Mouse (Mus musculus) spleen, postnatal 4 days (tissue): ENCODE data around the gene Etv5.
"Not testable (repeated sequence)": the region's sequence is repeated elsewhere in the genome, so short reads cannot be mapped to it uniquely, and the experiment has no call there.

Experiments
- DNase-seq, 2 experiments: peaks; one replicate each; pipeline ENCODE4 v3.0.0; 2022; ENCODE audit warnings: low spot score in 2 of 2

The Etv5 gene

GRCm38 (mm10) chr16:22395093-22395844, 44.2 kb downstream of the Etv5 start:
- no peak for DNase-seq

- no peak for DNase-seq
These were observed 49.1 kb downstream of the Etv5 start for GRCm38 (mm10) chr16:22390348-22390897.

DNA sequence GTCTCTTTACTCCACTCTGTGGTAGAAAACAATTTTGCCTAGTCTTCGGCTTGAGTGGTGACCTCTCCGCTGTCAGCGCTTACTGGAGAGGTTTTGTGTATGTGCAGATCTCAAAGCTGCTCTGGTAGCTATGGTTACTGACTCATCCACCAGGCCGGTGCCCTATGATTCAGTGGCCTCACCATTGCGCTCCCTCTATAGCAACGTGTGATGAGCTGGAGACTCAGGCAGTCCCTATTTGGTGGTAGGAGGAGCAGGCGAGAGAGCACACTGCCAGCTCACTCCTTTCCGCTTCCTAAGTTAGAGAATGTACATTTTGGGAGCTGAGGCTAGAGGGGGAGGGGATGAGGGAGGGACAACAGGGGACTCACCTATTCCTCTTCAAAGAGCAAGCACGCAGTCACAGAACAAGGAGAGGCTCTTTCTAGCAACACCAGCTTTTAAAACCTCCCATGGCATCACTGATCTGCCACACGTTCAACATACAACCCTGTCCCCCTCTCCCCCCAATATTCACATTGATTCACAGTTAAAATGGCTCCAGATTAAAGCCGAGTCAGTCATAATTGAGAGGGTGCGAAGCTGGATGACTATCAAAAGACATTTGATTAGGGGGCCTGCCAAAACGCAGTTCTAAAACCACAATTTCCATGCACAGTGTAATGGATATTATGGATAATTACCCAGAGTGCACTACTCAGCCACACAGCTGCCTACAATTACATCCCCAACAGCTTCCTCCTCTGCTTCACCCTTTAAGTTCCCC, 50.2 kb downstream of the Etv5 start:
- no peak for DNase-seq

GRCm38 (mm10) chr16:22387731-22388130, 51.8 kb downstream of the Etv5 start:
- DNase-seq, result no peak

- DNase-seq, result not testable (repeated sequence)
These were observed 57.5 kb downstream of the Etv5 start for GRCm38 (mm10) chr16:22382018-22382417.

DNA sequence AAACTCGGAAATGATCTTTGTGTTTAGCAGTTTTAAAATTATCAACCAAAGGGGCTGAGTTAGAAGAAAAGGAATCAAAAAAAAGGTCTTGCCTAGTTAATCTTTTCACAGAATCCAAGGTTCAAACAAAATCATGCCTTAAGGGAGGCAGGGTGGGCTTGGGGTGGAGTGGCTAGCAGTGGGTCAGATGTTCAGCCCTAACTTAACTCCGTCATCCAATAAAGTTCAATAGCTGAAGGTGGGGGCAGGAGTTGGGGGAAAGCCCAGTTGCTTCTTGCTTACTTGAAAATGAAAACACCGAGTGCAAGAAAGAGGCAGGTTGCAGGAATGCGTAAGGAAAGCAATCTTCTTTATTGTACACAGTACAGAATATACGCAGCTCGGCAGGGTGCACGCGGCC, 58.5 kb downstream of the Etv5 start:
- DNase-seq, result no peak

DNA sequence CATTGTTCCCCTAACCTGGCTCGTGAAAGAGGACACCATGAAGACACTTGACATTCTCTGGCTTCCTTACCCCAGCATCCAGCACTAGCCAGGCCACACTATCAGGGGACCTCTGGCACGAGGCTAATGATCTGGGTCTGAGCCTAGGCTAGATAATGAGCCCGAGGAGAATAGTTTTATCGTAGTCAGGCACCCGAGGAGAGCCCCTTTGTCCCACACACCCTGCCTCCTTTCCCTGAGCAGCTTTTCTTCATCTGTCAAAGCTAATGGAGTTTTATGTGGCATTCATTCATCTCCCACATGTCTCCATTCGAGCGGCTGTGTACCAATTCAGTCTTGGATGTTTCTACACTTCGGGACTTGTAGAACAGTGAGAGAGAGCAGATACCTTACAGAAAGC, 59.5 kb downstream of the Etv5 start:
- DNase-seq, result no peak

DNA sequence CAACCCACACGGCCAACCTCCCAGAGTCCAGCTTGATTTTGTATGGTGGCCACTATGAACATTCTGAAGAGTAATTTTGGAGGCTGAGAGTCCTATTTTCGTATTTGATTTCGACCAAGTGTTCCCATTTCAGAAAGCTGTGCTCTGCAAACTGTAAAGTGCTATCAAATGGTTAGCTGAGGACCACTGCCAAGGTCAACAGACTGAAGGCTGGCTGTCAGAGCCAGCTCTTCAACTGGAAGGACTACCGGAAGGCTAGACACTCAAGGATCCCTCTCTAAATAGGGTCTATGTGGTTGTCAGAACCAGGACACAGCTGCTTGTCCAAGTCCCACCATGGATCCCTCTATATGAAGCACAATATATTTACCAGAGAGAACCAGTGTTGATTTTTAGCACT, 60.2 kb downstream of the Etv5 start:
- no peak for DNase-seq

DNA sequence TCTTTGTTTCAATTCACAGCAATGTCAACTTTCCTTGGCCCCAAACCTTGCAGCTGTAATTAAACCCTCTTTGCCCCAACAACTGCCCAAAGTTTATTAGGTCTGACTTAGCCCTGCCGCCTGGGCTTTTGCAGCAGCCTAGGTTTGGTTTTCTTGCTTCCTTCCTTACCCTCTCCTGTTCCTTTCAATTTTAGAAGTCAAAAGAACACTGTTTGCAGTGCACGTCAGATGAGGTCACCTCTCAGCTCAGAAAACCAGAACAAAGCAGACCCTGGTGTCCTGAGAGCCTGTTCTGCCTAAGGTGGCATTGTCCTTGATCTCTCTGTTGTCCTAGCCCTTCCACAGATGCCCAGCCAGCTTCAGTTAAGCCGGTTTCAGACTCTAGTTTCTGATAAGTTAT, 61.8 kb downstream of the Etv5 start:
- no peak for DNase-seq

- DNase-seq, result no peak
These were observed 64.6 kb downstream of the Etv5 start for GRCm38 (mm10) chr16:22374898-22375297.

DNA sequence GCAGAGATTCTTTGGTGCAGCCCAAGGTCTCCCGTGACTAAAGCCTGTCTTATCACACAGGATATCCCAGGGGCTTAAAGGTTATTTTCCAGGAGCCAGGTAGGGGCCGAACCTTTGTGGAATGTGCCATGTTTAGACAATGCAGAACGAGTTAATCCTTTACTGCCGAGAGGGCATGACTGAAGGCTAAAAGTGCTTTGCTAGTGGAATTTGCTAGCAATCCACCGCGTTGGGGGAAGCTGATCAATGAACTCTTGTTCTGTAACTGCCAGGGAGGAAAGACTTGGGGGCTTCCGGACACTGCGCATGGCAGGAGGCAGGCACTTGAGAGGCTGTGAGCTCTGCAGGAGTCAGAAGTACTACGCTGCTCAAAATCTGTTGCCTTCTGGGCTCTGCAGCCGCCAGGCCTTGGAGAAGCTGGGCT, 66.8 kb downstream of the Etv5 start:
- DNase-seq, result no peak

DNA sequence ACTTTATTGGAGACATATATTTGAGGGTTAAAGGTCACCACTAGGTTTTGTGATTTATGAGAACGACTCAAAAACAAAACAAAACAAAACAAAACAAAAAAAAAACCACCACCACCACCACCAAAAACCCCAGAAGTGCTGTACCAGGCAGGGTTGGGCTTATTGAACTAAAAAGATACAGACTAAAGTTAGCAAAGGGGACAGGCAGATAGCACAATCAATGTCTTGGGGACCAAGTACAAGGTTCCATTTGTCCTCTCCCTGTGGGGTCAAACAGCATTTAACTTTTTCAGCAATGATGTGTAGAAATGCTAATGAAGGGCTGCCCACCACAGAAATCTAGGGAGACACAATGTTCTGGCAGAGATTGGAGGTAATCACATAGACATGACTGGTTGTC, 67.3 kb downstream of the Etv5 start:
- no peak for DNase-seq

- DNase-seq, result no peak
These were observed 72.4 kb downstream of the Etv5 start for GRCm38 (mm10) chr16:22367099-22367498.

GRCm38 (mm10) chr16:22366040-22366439, 73.5 kb downstream of the Etv5 start:
- DNase-seq, result no peak

DNA sequence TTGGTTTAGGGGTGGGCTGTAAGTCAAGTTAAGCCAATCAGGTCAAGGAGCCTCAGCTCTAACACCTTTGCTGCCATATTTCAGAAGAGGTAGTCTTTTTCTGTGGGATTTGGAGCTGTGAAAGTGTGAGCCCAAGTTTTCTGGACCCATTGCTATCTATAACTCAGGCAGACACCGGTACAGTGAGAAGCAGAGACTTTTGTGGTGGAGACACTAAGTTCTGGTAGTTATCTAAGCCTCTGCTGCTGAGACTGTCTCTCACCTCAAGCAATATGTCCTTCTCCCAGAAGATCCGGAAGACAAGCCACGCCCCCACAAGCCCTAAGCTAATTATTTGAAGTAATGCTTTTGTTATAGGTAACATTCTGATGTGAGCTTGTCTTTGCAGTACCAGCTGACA, 73.9 kb downstream of the Etv5 start:
- no peak for DNase-seq

DNA sequence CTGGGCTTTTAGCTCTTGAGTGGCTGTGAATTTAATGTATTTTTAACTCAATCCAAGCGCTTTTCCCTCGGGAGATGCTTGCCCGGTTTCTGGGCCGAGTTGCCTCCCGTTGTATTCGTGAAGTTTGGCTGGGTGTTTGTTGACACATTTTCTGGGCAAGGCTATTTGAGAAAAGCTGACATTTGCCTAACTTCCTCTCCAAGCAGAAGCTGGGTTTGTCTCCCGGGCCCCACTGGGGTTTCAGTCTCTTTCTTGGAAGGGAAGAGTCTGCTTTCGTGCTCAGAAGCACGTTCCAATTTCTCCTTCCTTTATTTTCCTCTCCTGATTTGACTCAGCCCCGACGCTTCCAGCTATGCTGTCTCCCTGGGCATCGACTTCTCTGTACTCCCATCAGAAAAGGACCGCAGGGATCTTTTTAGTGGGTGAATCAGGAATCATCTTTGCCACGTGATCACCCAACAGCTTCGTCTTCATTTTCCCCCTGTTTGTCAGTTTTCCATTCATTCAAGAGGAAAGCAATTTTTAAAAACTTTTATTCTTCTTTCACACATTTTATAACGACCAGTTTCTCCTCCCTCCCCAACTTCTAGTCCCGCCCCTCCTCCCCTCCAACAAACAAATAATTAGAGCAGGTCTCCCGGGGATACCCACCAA, 80.7 kb downstream of the Etv5 start:
- DNase-seq, result no peak

GRCm38 (mm10) chr16:22354177-22354576, 85.3 kb downstream of the Etv5 start:
- not testable (repeated sequence) for DNase-seq

GRCm38 (mm10) chr16:22353639-22354038, 85.9 kb downstream of the Etv5 start:
- DNase-seq, result no peak

DNA sequence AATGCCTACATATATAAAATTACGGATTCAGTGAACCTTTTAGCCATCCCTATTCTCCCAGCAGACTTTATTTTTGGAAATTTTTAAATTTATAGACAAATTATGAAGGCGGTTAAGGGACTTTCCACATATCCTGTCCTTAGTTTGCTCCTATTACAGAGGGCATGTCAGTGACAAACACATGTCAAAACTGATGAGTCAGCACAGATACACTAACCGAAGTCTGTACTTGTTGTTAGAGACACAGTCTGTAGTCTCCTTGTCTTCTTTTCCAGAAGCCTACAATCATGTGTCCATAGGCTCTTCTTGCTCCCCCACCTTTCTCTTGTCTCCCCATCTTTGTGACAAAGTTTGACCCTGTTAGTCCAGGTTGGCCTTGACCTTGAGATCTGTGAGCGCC, 88.3 kb downstream of the Etv5 start:
- no peak for DNase-seq

DNA sequence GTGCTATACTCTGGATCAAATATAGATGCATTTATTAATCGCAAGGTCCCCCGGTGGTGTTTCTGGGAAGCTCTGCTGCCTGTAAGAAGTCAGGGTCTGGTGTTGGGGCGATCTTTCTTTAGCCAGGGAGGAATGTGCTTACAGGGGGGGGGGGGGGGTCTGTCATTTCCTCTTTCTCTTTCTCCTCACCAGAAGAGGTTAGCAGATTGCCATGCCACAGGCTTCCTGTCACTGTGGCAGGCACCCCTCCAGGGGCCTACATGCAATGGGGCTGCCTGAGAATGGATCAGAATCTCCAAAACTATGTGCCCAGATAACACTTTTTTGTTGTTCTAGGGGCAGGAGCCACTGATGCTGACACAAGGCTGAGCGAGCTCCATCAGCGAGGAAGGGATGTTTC, 89.7 kb downstream of the Etv5 start:
- no peak for DNase-seq

- no peak for DNase-seq
These were observed 90.8 kb downstream of the Etv5 start for GRCm38 (mm10) chr16:22348478-22349270.

GRCm38 (mm10) chr16:22348014-22348413, 91.5 kb downstream of the Etv5 start:
- no peak for DNase-seq
